Mouse (Mus musculus): Measurements from ENCODE around the gene Sntb2. TPM values are rescaled to one million over a fixed set of nuclear protein-coding genes. Genes with fewer than 3 reads are reported as not detected.

The Sntb2 gene
- total and polyA plus RNA-seq, 3 experiments = 3.6 to 3.8 TPM; not detected in 1

DNA sequence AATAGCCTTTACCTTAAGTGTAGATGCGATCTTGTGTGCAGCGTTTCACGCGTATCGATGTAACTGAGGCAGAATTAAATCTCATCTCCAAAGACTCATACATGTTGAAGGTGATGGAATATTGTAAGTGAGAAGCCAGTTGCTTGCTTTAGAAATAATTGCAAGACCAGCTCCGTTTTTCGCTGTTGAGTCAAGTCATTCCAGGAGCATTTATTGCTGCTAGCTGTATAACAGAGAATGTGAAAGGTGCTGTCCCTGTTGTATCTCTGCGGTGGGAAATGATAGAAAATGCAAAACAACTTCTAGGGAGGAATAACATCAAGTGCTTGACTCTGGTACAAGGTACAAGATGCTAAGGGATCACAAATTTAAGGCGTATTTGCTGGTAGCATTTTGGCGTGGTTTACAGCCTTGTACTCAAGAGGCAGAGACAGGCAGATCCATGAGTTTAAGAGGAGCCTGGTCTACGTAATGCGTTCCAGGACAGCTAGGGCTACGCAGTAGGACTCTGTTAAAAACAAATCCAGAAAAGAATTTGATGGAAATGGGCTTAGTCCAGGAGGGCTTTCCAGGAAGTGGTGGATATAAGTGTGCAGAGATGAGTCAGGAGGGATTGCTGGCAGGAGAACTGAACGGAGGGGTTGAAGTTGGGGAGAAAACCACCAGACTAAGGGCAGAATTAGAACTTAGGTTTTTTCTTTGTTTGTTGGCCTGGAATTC is 1.7 kb downstream of the Sntb2 start:
- H3K9ac ChIP-seq (ENCODE audit: control insufficient read depth, low read depth, low read length, poor library complexity, severe bottlenecking) = no peak overlapping the region
- no peak overlapping the region for H3K27ac ChIP-seq (ENCODE audit: control insufficient read depth, low read depth, low read length)
- no peaks in the 10 kb centered on the region for H3K27me3 ChIP-seq (ENCODE audit: control insufficient read depth in 1 of 2, insufficient read depth in 2 of 2, low read length in 2 of 2)
- H3K36me3 ChIP-seq (ENCODE audit: control insufficient read depth in 1 of 2, insufficient read depth in 2 of 2, low read length in 2 of 2) = peaks cover 0 to 12% of the 10 kb centered on the region in 2 experiments; a peak in 2 of 4 replicates
- H3K4me1 ChIP-seq (ENCODE audit: control insufficient read depth in 1 of 2, insufficient read depth in 2 of 2, low read length in 2 of 2) = peaks cover 4 to 11% of the 10 kb centered on the region in 2 experiments; a peak in 2 of 4 replicates
- DNase-seq (ENCODE audit: low read depth, low spot score) = peak; percentile 20
- no peaks in the 10 kb centered on the region for H3K9me3 ChIP-seq (replicated peaks; ENCODE audit: insufficient read depth, low read length)
- no peak for TF ChIP-seq BHLHE40 (IDR thresholded peaks at IDR 0.05; ENCODE audit: borderline replicate concordance, low read depth, low read length)
- TF ChIP-seq GABPA (IDR thresholded peaks at IDR 0.05; ENCODE audit: low read depth, low read length) = no peak
- TF ChIP-seq TCF12 (IDR thresholded peaks at IDR 0.05; ENCODE audit: low read depth, low read length) = no peak
- no peak for TF ChIP-seq POLR2A (IDR thresholded peaks at IDR 0.05; ENCODE audit: control insufficient read depth in 1 of 2, insufficient read depth in 1 of 2, low read depth in 1 of 2, low read length in 2 of 2, poor library complexity in 1 of 2)
- TF ChIP-seq UBTF (IDR thresholded peaks at IDR 0.05; ENCODE audit: borderline replicate concordance, insufficient read depth, low read depth, low read length) = no peak
- TF ChIP-seq EP300 (IDR thresholded peaks at IDR 0.05; ENCODE audit: low read depth in 1 of 2, low read length in 2 of 2) = no peak
- no peak for TF ChIP-seq POLR2AphosphoS2 (IDR thresholded peaks at IDR 0.05; ENCODE audit: low read length)
- TF ChIP-seq POLR2AphosphoS5 (IDR thresholded peaks at IDR 0.05; ENCODE audit: borderline replicate concordance, low read depth, low read length) = no peak
- no peak for TF ChIP-seq ZC3H11A (IDR thresholded peaks at IDR 0.05; ENCODE audit: low read depth, low read length)
- no peak for TF ChIP-seq E2F4 (IDR thresholded peaks at IDR 0.05; ENCODE audit: borderline replicate concordance, low read depth, low read length)
- no peak for TF ChIP-seq HCFC1 (IDR thresholded peaks at IDR 0.05; ENCODE audit: low read depth, low read length)
- TF ChIP-seq ZMIZ1 (IDR thresholded peaks at IDR 0.05; ENCODE audit: low read depth, low read length) = no peak
- no peak for TF ChIP-seq ZNF384 (IDR thresholded peaks at IDR 0.05; ENCODE audit: low read depth, low read length)
- no peak for TF ChIP-seq MEF2A (IDR thresholded peaks at IDR 0.05; ENCODE audit: extremely low read depth, insufficient replicate concordance, low read depth, low read length, poor library complexity, severe bottlenecking)
- TF ChIP-seq CTCF (IDR thresholded peaks at IDR 0.05 in 2 of 3, conservative IDR thresholded peaks at IDR 0.05 in 1 of 3; ENCODE audit: control insufficient read depth in 1 of 3, insufficient read depth in 1 of 3, low read depth in 2 of 3, low read length in 3 of 3, poor library complexity in 1 of 3, severe bottlenecking in 1 of 3) = no peak
- no peak for TF ChIP-seq NELFE (IDR thresholded peaks at IDR 0.05; ENCODE audit: low read depth, low read length)
- no peak for TF ChIP-seq KAT2A (conservative IDR thresholded peaks at IDR 0.05; ENCODE audit: low read depth, low read length)
- no peak for TF ChIP-seq RCOR1 (IDR thresholded peaks at IDR 0.05; ENCODE audit: low read depth, low read length)
- TF ChIP-seq SMC3 (IDR thresholded peaks at IDR 0.05; ENCODE audit: low read depth, low read length) = no peak
- H3K4me3 ChIP-seq (ENCODE audit: control insufficient read depth in 1 of 2, insufficient read depth in 1 of 2, low read depth in 2 of 2, low read length in 2 of 2) = peak overlapping the region; percentile 63 to 95
- H3K79me2 ChIP-seq (ENCODE audit: control insufficient read depth, insufficient read depth, low read length, poor library complexity) = peaks cover 3% of the 10 kb centered on the region

DNA sequence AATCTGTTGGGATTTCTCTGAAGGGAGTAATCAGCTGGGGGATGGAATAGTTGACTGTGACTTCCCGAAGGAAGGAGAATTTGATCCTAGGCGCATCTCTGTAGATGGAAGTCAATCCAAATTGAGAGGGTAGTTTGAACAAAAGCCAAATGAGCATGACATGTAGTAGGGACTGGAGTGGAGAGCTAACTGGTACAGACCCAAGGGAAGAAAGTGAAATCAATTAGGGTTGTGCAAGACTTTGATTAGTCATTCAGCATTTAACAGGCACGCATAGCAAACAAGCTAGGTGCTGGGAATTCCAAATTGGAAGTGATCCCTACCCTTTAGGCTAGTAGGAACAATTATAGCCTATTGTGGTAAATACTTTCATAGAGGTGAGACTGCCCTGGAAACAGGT is 6.3 kb downstream of the Sntb2 start:
- H3K4me1 ChIP-seq (ENCODE audit: control insufficient read depth in 1 of 2, insufficient read depth in 2 of 2, low read length in 2 of 2) = peaks cover 3 to 4% of the 10 kb centered on the region in 2 experiments; a peak in 2 of 4 replicates
- no peaks in the 10 kb centered on the region for H3K9me3 ChIP-seq (replicated peaks; ENCODE audit: insufficient read depth, low read length)
- H3K36me3 ChIP-seq (ENCODE audit: control insufficient read depth in 1 of 2, insufficient read depth in 2 of 2, low read length in 2 of 2) = peaks cover 0 to 4% of the 10 kb centered on the region in 2 experiments; a peak in 2 of 4 replicates
- TF ChIP-seq POLR2AphosphoS5 (IDR thresholded peaks at IDR 0.05; ENCODE audit: borderline replicate concordance, low read depth, low read length) = no peak
- no peak for TF ChIP-seq GATA1 (IDR thresholded peaks at IDR 0.05; ENCODE audit: low read depth, low read length)
- TF ChIP-seq HCFC1 (IDR thresholded peaks at IDR 0.05; ENCODE audit: low read depth, low read length) = no peak
- TF ChIP-seq USF1 (IDR thresholded peaks at IDR 0.05; ENCODE audit: low read depth, low read length) = no peak
- no peak for TF ChIP-seq MEF2A (IDR thresholded peaks at IDR 0.05; ENCODE audit: extremely low read depth, insufficient replicate concordance, low read depth, low read length, poor library complexity, severe bottlenecking)
- no peak for TF ChIP-seq KAT2A (conservative IDR thresholded peaks at IDR 0.05; ENCODE audit: low read depth, low read length)
- TF ChIP-seq BHLHE40 (IDR thresholded peaks at IDR 0.05; ENCODE audit: borderline replicate concordance, low read depth, low read length) = no peak
- no peak for TF ChIP-seq TBP (IDR thresholded peaks at IDR 0.05; ENCODE audit: low read depth, low read length)
- TF ChIP-seq RAD21 (IDR thresholded peaks at IDR 0.05; ENCODE audit: low read depth, low read length) = no peak
- TF ChIP-seq EP300 (IDR thresholded peaks at IDR 0.05; ENCODE audit: low read depth in 1 of 2, low read length in 2 of 2) = no peak
- no peak overlapping the region for H3K4me3 ChIP-seq (ENCODE audit: control insufficient read depth in 1 of 2, insufficient read depth in 1 of 2, low read depth in 2 of 2, low read length in 2 of 2)
- H3K79me2 ChIP-seq (ENCODE audit: control insufficient read depth, insufficient read depth, low read length, poor library complexity) = no peaks in the 10 kb centered on the region; the same call in 1 of the 2 replicates
- no peak overlapping the region for H3K9ac ChIP-seq (ENCODE audit: control insufficient read depth, low read depth, low read length, poor library complexity, severe bottlenecking)
- DNase-seq (ENCODE audit: low read depth, low spot score) = no peak
- no peak overlapping the region for H3K27ac ChIP-seq (ENCODE audit: control insufficient read depth, low read depth, low read length)
- no peaks in the 10 kb centered on the region for H3K27me3 ChIP-seq (ENCODE audit: control insufficient read depth in 1 of 2, insufficient read depth in 2 of 2, low read length in 2 of 2)
